Mouse (Mus musculus) heart, embryonic 12.5 days (tissue): ENCODE results near the gene Sox12. TPM values are rescaled to one million over a fixed set of nuclear protein-coding genes. Genes with fewer than 3 reads are reported as not detected.
A peak's percentile ranks its signal among the peaks of the same experiment; 100 is the strongest.

ENCODE experiments used
- ATAC-seq: fragments of 200-750 bp; cut with Nextera tagmentation; 2 replicates; pipeline ENCODE4 v1.8.0; 2017; ENCODE audit warnings: moderate TSS enrichment, moderate library complexity; ENCODE audit not compliant: insufficient number of reproducible peaks, low FRiP score
- H3K27ac ChIP-seq: fragments of 300-500 bp; sonication (generic); 2 replicates; pipeline ENCODE4 v1.5.1; 2016; ENCODE audit warnings: mild to moderate bottlenecking, moderate library complexity; ENCODE audit not compliant: poor library complexity, severe bottlenecking
- H3K27me3 ChIP-seq: fragments of 300-500 bp; sonication (generic); replicated peaks from 2 replicates; pipeline ENCODE4 v1.6.1; 2016; ENCODE audit warnings: mild to moderate bottlenecking, moderate library complexity
- H3K36me3 ChIP-seq: fragments of 300-500 bp; sonication (generic); 2 replicates; pipeline ENCODE4 v1.6.1; 2016; ENCODE audit warnings: mild to moderate bottlenecking, moderate library complexity
- H3K4me1 ChIP-seq: fragments of 300-500 bp; sonication (generic); replicated peaks from 2 replicates; pipeline ENCODE4 v1.6.1; 2016; ENCODE audit warnings: mild to moderate bottlenecking
- H3K4me2 ChIP-seq: fragments of 300-500 bp; sonication (generic); 2 replicates; pipeline ENCODE4 v1.6.1; 2016; ENCODE audit warnings: mild to moderate bottlenecking, moderate library complexity
- H3K4me3 ChIP-seq: fragments of 300-500 bp; sonication (generic); 2 replicates; pipeline ENCODE4 v1.5.1; 2016; ENCODE audit warnings: mild to moderate bottlenecking
- H3K9ac ChIP-seq: fragments of 300-500 bp; sonication (generic); 2 replicates; pipeline ENCODE4 v1.6.1; 2016; ENCODE audit warnings: mild to moderate bottlenecking, moderate library complexity
- H3K9me3 ChIP-seq: fragments of 300-500 bp; sonication (generic); replicated peaks from 2 replicates; pipeline ENCODE4 v1.6.1; 2016; ENCODE audit warnings: mild to moderate bottlenecking, moderate library complexity
- WGBS: fragments of 180-500 bp; shearing (Covaris S2); methylation state at CpG from one replicate; pipeline ENCODE4 v1.1.7; 2016; 5-methylcytosine and 5-hydroxymethylcytosine counted together
- polyA plus RNA-seq: library from polyadenylated mRNA; unstranded; fragments of >200 nt; fragmentation: Nextera tagmentation; extraction: Ambion mirVana; gene quantifications from 2 replicates; pipeline ENCODE4 v1.2.1, GENCODE M21; 2016

The Sox12 gene
- polyA plus RNA-seq, 1 experiment from 2014 or later: 11.5 TPM

GRCm38 (mm10) chr2:152399122-152399542 lies 1.3 kb upstream of the Sox12 start:
- Histone ChIP-seq H3K27me3 (no peaks in the 10 kb centered on the region), H3K4me3 (peak overlapping the region; percentile 75), H3K4me2 (peak overlapping the region; percentile 94), H3K36me3 (peaks cover 7% of the 10 kb centered on the region; the same call in 1 of the 2 replicates), H3K9me3 (no peaks in the 10 kb centered on the region), H3K9ac (peak overlapping the region; percentile 76), H3K27ac (peak overlapping the region; percentile 100), H3K4me1 (peaks cover 25% of the 10 kb centered on the region)
- ATAC-seq: no peak; the same call in 1 of the 2 replicates
- under 1% methylated on average over 13 of the region's 13 CpGs for WGBS

- H3K4me2 ChIP-seq: peak overlapping the region; percentile 94
- H3K27ac ChIP-seq: peak overlapping the region; percentile 100
- H3K4me3 ChIP-seq: peak overlapping the region; percentile 75
- no peaks in the 10 kb centered on the region for H3K9me3 ChIP-seq
- under 1% methylated on average over 38 of the region's 38 CpGs for WGBS
- peak; percentile 90 for ATAC-seq
- H3K9ac ChIP-seq: peak overlapping the region; percentile 76
- H3K27me3 ChIP-seq: no peaks in the 10 kb centered on the region
- H3K4me1 ChIP-seq: peaks cover 30% of the 10 kb centered on the region
- H3K36me3 ChIP-seq: peaks cover 11% of the 10 kb centered on the region; the same call in 1 of the 2 replicates
These were observed 828 bp upstream of the Sox12 start for GRCm38 (mm10) chr2:152398691-152399090.

GRCm38 (mm10) chr2:152397004-152397589 lies 766 bp downstream of the Sox12 start:
- H3K27ac ChIP-seq: peak overlapping the region; percentile 100
- peaks cover 11% of the 10 kb centered on the region; the same call in 1 of the 2 replicates for H3K36me3 ChIP-seq
- H3K9ac ChIP-seq: peak overlapping the region; percentile 97
- ATAC-seq: 0 out of 2 replicates have a peak, but pooled peaks have one; percentile 4
- under 1% methylated on average over 75 of the region's 77 CpGs for WGBS
- H3K4me2 ChIP-seq: peak overlapping the region; percentile 94
- no peaks in the 10 kb centered on the region for H3K9me3 ChIP-seq
- peaks cover 36% of the 10 kb centered on the region for H3K4me1 ChIP-seq
- H3K27me3 ChIP-seq: no peaks in the 10 kb centered on the region
- peak overlapping the region; percentile 75 for H3K4me3 ChIP-seq

- peak overlapping the region; percentile 75 for H3K4me3 ChIP-seq
- H3K4me1 ChIP-seq: peaks cover 36% of the 10 kb centered on the region
- peaks cover 11% of the 10 kb centered on the region; the same call in 1 of the 2 replicates for H3K36me3 ChIP-seq
- ATAC-seq: peak; percentile 75
- H3K27ac ChIP-seq: peak overlapping the region; percentile 100
- H3K4me2 ChIP-seq: peak overlapping the region; percentile 94
- peak overlapping the region; percentile 97 for H3K9ac ChIP-seq
- no peaks in the 10 kb centered on the region for H3K27me3 ChIP-seq
- H3K9me3 ChIP-seq: no peaks in the 10 kb centered on the region
- WGBS: under 1% methylated on average over 45 of the region's 46 CpGs
These were observed 1.5 kb downstream of the Sox12 start for GRCm38 (mm10) chr2:152396110-152397003.

- Histone ChIP-seq H3K27ac (peak overlapping the region; percentile 100), H3K4me1 (peaks cover 36% of the 10 kb centered on the region), H3K27me3 (no peaks in the 10 kb centered on the region), H3K4me2 (peak overlapping the region; percentile 94), H3K9me3 (no peaks in the 10 kb centered on the region), H3K9ac (peak overlapping the region; percentile 97), H3K36me3 (peaks cover 11% of the 10 kb centered on the region; the same call in 1 of the 2 replicates), H3K4me3 (peak overlapping the region; percentile 75)
- 11% methylated on average over 13 of the region's 13 CpGs for WGBS
- ATAC-seq: no peak
These were observed 2.5 kb downstream of the Sox12 start for GRCm38 (mm10) chr2:152395271-152395920.

- Histone ChIP-seq H3K9ac (no peak overlapping the region; the same call in 1 of the 2 replicates), H3K4me2 (peak overlapping the region; percentile 94; the same call in 1 of the 2 replicates), H3K27ac (peak overlapping the region; percentile 61), H3K4me3 (no peak overlapping the region), H3K27me3 (no peaks in the 10 kb centered on the region), H3K36me3 (peaks cover 11% of the 10 kb centered on the region; the same call in 1 of the 2 replicates), H3K4me1 (peaks cover 25% of the 10 kb centered on the region), H3K9me3 (no peaks in the 10 kb centered on the region)
- WGBS: 45% methylated on average over 9 of the region's 9 CpGs
- ATAC-seq: no peak
These were observed 4.4 kb downstream of the Sox12 start for GRCm38 (mm10) chr2:152393225-152394017.

- Histone ChIP-seq H3K27me3 (no peaks in the 10 kb centered on the region), H3K4me1 (peaks cover 25% of the 10 kb centered on the region), H3K27ac (no peak overlapping the region), H3K9me3 (no peaks in the 10 kb centered on the region), H3K36me3 (peaks cover 11% of the 10 kb centered on the region; the same call in 1 of the 2 replicates), H3K4me2 (no peak overlapping the region), H3K9ac (no peak overlapping the region), H3K4me3 (no peak overlapping the region)
- WGBS: 21% methylated on average over 3 of the region's 3 CpGs
- no peak for ATAC-seq
These were observed 5.1 kb downstream of the Sox12 start for GRCm38 (mm10) chr2:152392786-152393185.

GRCm38 (mm10) chr2:152384191-152384590 lies 13.7 kb downstream of the Sox12 start:
- no peaks in the 10 kb centered on the region for H3K27me3 ChIP-seq
- H3K9ac ChIP-seq: no peak overlapping the region
- H3K4me3 ChIP-seq: no peak overlapping the region
- 78% methylated on average over 4 of the region's 4 CpGs for WGBS
- no peak for ATAC-seq
- peaks cover 4% of the 10 kb centered on the region; the same call in 1 of the 2 replicates for H3K9me3 ChIP-seq
- H3K27ac ChIP-seq: no peak overlapping the region
- H3K4me2 ChIP-seq: no peak overlapping the region
- H3K4me1 ChIP-seq: no peaks in the 10 kb centered on the region
- no peaks in the 10 kb centered on the region for H3K36me3 ChIP-seq

- H3K4me3 ChIP-seq: peak within 1 kb of the TSS; percentile 23
- H3K36me3 ChIP-seq: no peaks in the 10 kb centered on the region
- peaks cover 40% of the 10 kb centered on the region for H3K27me3 ChIP-seq
- H3K4me2 ChIP-seq: peak within 1 kb of the TSS; percentile 63
- H3K9me3 ChIP-seq: no peaks in the 10 kb centered on the region
- H3K4me1 ChIP-seq: peaks cover 18% of the 10 kb centered on the region
- H3K27ac ChIP-seq: no peak within 1 kb of the TSS
- H3K9ac ChIP-seq: peak within 1 kb of the TSS; percentile 59; the same call in 1 of the 2 replicates
- ATAC-seq: peak; percentile 61; the same call in 1 of the 2 replicates
- WGBS: 3% methylated on average over 16 of the region's 16 CpGs
These were observed 21.5 kb downstream of the Sox12 start, which contains the start of gene Nrsn2 for GRCm38 (mm10) chr2:152376345-152376741. TSS of gene Nrsn2 (minus strand) at chr2:152376638.
